Mouse (Mus musculus) kidney, postnatal 0 days (tissue): ENCODE results near the gene Ccdc30. TPM values are rescaled to one million over a fixed set of nuclear protein-coding genes. Genes with fewer than 3 reads are reported as not detected.

ENCODE experiments used
- ATAC-seq: fragments of 200-750 bp; cut with Nextera tagmentation; replicated peaks from 2 replicates; pipeline ENCODE4 v1.8.0; 2017; ENCODE audit warnings: low read depth, moderate number of reproducible peaks, moderate TSS enrichment, moderate library complexity; ENCODE audit not compliant: low FRiP score
- DNase-seq: peaks from one replicate; pipeline ENCODE4 v3.0.0-alpha.2; 2016; ENCODE audit warnings: low spot score
- H3K27ac ChIP-seq: fragments of 300-500 bp; sonication (generic); 2 replicates; pipeline ENCODE4 v1.5.1; 2014; ENCODE audit warnings: mild to moderate bottlenecking
- H3K27me3 ChIP-seq: fragments of 300-500 bp; sonication (generic); 2 replicates; pipeline ENCODE4 v1.6.1; 2014; ENCODE audit warnings: low read length, mixed read lengths; ENCODE audit not compliant: insufficient read depth
- H3K36me3 ChIP-seq: fragments of 300-500 bp; sonication (generic); 2 replicates; pipeline ENCODE4 v1.6.1; 2014; ENCODE audit warnings: low read length, mixed read lengths; ENCODE audit not compliant: insufficient read depth
- H3K4me1 ChIP-seq: fragments of 300-500 bp; sonication (generic); replicated peaks from 2 replicates; pipeline ENCODE4 v1.6.1; 2014; ENCODE audit warnings: antibody characterized with exemption, low read length, mixed read lengths; ENCODE audit not compliant: insufficient read depth
- H3K4me2 ChIP-seq: fragments of 300-500 bp; sonication (generic); 2 replicates; pipeline ENCODE4 v1.6.1; 2014; ENCODE audit warnings: mild to moderate bottlenecking, low read length, moderate library complexity, mixed read lengths
- H3K4me3 ChIP-seq: fragments of 300-500 bp; sonication (generic); replicated peaks from 2 replicates; pipeline ENCODE4 v1.5.1; 2014; ENCODE audit warnings: low read depth, low read length
- H3K9ac ChIP-seq: fragments of 300-500 bp; sonication (generic); 2 replicates; pipeline ENCODE4 v1.6.1; 2014; ENCODE audit warnings: low read depth, low read length
- H3K9me3 ChIP-seq: fragments of 300-500 bp; sonication (generic); replicated peaks from 2 replicates; pipeline ENCODE4 v1.6.1; 2016; ENCODE audit warnings: low read length, inconsistent platforms, mixed read lengths
- CTCF ChIP-seq: IDR thresholded peaks from 2 replicates; pipeline ENCODE4 v1.5.1; 2016; ENCODE audit warnings: antibody characterized with exemption, low read depth, mild to moderate bottlenecking, moderate library complexity
- whole genome bisulfite sequencing: fragments of 180-500 bp; shearing (Covaris S2); extraction: QIAGEN DNeasy Blood & Tissue Kit; methylation state at CpG from one replicate; pipeline ENCODE4 v1.1.7; 2014; 5-methylcytosine and 5-hydroxymethylcytosine counted together
- polyA plus RNA-seq: library from polyadenylated mRNA; unstranded; fragments of >200 nt; fragmentation: Nextera tagmentation; extraction: Ambion mirVana; gene quantifications from 2 replicates; pipeline ENCODE4 v1.2.1, GENCODE M21; 2015

The Ccdc30 gene
- polyA plus RNA-seq, 1 experiment from 2014 or later = 6.6 TPM

- peaks cover 9% of the 10 kb centered on the region; the same call in 1 of the 2 replicates for H3K4me1 ChIP-seq
- no peaks in the 10 kb centered on the region for H3K27me3 ChIP-seq
- DNase-seq = no peak
- peak overlapping the region; percentile 81 for H3K9ac ChIP-seq
- H3K4me2 ChIP-seq = peak overlapping the region; percentile 80
- no peaks in the 10 kb centered on the region for H3K9me3 ChIP-seq
- peak; percentile 42 for ATAC-seq
- no peak for TF ChIP-seq CTCF
- WGBS = 2% methylated on average over 31 of the region's 31 CpGs
- H3K4me3 ChIP-seq = peak overlapping the region; percentile 61
- peak overlapping the region; percentile 89 for H3K27ac ChIP-seq
- peaks cover 12% of the 10 kb centered on the region; the same call in 1 of the 2 replicates for H3K36me3 ChIP-seq
These were observed 6.6 kb upstream of the Ccdc30 start for GRCm38 (mm10) chr4:119421921-119422293.

- Histone ChIP-seq H3K27ac (peak overlapping the region; percentile 89; the same call in 1 of the 2 replicates), H3K36me3 (peaks cover 12% of the 10 kb centered on the region; the same call in 1 of the 2 replicates), H3K27me3 (no peaks in the 10 kb centered on the region), H3K9ac (peak overlapping the region; percentile 81), H3K4me3 (peak overlapping the region; percentile 61), H3K4me2 (peak overlapping the region; percentile 80), H3K9me3 (no peaks in the 10 kb centered on the region), H3K4me1 (peaks cover 9% of the 10 kb centered on the region; the same call in 1 of the 2 replicates)
- DNase-seq = no peak
- ATAC-seq = no peak
- TF ChIP-seq CTCF = no peak
- WGBS = 32% methylated on average over 3 of the region's 3 CpGs
These were observed 5.9 kb upstream of the Ccdc30 start for GRCm38 (mm10) chr4:119421191-119421590.

DNA sequence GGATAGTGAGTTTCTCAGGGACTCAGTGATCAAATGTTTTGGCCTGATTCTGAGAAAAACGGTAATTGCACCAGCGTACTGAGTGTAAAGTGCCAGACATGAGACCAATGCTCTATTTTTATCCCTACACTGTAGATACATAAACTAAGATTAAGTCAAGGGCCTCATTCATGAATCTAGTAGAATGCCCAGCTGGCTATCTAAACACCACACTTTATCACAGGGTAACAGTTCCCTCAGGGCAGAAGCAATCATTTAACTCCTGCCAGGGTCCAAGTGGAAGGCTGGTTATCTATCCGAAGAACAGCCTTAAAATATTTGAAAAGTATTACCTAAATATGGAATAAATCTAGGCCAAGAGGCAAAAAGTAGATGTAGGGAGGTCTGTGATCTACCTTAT is 2.6 kb upstream of the Ccdc30 start:
- TF ChIP-seq CTCF = no peak
- Histone ChIP-seq H3K9ac (no peak overlapping the region), H3K9me3 (no peaks in the 10 kb centered on the region), H3K4me3 (no peak overlapping the region), H3K4me1 (peaks cover 9% of the 10 kb centered on the region; the same call in 1 of the 2 replicates), H3K27me3 (no peaks in the 10 kb centered on the region), H3K36me3 (peaks cover 12% of the 10 kb centered on the region; the same call in 1 of the 2 replicates), H3K27ac (no peak overlapping the region), H3K4me2 (no peak overlapping the region)
- DNase-seq = no peak
- 89% methylated on average over 3 of the region's 3 CpGs for WGBS
- ATAC-seq = no peak

DNA sequence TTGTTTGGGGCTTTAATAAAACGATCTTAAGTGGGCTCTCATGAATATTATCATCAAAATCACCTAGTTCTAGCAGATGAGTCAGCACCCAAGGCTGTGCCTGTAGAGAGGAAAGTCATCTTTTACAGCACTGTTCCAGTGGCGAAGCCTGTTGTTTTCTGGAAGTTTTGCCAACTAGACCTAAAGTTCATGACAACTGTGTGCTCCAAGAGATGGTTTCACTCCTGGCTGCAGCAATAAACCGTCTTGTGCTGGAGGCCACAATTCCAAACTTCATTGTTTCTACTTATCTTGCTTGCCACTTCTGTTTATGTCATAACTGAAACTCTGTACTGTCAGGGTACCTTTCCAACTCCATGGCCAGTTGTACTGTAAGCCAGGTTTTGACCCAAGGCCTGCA is 1.9 kb upstream of the Ccdc30 start:
- Histone ChIP-seq H3K27me3 (no peaks in the 10 kb centered on the region), H3K4me3 (no peak overlapping the region), H3K27ac (no peak overlapping the region), H3K9me3 (no peaks in the 10 kb centered on the region), H3K4me2 (no peak overlapping the region), H3K36me3 (peaks cover 12% of the 10 kb centered on the region; the same call in 1 of the 2 replicates), H3K9ac (no peak overlapping the region), H3K4me1 (peaks cover 9% of the 10 kb centered on the region; the same call in 1 of the 2 replicates)
- DNase-seq (no peak), ATAC-seq (no peak)
- no peak for TF ChIP-seq CTCF
- 84% methylated on average over 3 of the region's 3 CpGs for WGBS

DNA sequence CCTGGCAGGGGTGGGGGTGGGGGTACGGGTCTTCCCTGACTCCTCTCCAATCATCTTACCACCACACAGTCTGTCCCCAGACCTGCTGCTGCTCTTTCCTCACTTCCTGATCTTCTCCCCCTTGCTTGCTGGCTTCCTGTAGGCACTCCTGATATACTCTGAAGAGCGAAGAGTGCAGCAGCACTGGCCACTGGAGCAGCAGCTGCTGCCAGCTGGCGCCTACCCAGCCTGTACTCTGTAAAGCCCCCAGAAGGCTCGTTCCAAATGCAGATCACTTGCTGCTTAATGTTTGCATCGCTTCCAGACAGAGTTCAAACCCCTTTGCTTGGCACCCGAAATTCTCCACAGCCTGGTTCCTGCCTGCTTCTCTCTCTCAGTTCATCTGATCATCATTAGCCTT is 2.5 kb downstream of the Ccdc30 start:
- no peak for ATAC-seq
- 49% methylated on average over 6 of the region's 6 CpGs for WGBS

DNA sequence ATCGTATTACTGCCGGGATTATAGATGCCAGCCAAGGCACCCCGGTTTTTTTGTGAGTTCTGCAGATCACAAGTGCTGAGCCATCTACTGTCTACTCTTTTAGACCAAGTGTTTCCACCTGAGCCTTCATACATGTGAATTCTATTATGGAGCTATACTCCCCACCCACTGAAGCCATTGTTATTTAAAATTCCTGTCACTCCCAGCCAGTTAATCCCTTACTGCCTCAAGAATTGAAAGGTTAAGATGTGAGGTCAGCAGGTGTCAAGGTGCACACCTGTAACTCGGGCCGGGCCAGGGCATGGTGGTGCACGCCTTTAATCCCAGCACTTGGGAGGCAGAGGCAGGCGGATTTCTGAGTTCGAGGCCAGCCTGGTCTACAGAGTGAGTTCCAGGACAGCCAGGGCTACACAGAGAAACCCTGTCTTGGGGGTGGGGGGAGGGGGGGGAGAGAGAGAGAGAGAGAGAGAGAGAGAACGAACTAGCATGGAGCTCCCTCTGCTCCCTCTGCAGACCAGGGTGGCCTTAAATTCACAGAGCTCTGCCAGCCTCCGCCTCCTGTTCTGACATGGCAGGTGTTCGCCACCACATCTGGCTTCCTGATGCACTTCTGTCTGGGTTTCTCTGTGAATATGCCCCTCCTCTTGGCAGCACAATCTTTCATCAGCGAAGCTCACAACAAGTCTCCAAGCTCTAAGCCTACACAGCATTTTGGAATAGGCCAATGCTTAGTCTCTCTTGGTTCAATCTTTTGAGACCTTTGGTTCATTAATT is 3.3 kb downstream of the Ccdc30 start:
- DNase-seq = no peak
- Histone ChIP-seq H3K27ac (no peak overlapping the region), H3K4me1 (no peaks in the 10 kb centered on the region), H3K27me3 (no peaks in the 10 kb centered on the region), H3K4me2 (no peak overlapping the region), H3K9me3 (no peaks in the 10 kb centered on the region), H3K4me3 (no peak overlapping the region), H3K9ac (no peak overlapping the region), H3K36me3 (no peaks in the 10 kb centered on the region)
- WGBS = 75% methylated on average over 10 of the region's 12 CpGs
- no peak for TF ChIP-seq CTCF
- no peak for ATAC-seq

More for the DNA sequence above, 2.5 kb downstream of the Ccdc30 start:
- Histone ChIP-seq H3K9me3 (no peaks in the 10 kb centered on the region), H3K4me3 (no peak overlapping the region), H3K27me3 (no peaks in the 10 kb centered on the region), H3K4me2 (no peak overlapping the region), H3K27ac (no peak overlapping the region), H3K4me1 (no peaks in the 10 kb centered on the region), H3K9ac (no peak overlapping the region), H3K36me3 (peaks cover 4% of the 10 kb centered on the region; the same call in 1 of the 2 replicates)
- TF ChIP-seq CTCF = no peak
- DNase-seq = no peak
